Mouse (Mus musculus) right cerebral cortex, postnatal 10 days (tissue): ENCODE data around the gene Neo1.

Experiments
- DNase-seq, 2 experiments: peaks; one replicate each; pipeline ENCODE4 v3.0.0; 2021; ENCODE audit warnings: low spot score in 2 of 2

Gene Neo1

DNA sequence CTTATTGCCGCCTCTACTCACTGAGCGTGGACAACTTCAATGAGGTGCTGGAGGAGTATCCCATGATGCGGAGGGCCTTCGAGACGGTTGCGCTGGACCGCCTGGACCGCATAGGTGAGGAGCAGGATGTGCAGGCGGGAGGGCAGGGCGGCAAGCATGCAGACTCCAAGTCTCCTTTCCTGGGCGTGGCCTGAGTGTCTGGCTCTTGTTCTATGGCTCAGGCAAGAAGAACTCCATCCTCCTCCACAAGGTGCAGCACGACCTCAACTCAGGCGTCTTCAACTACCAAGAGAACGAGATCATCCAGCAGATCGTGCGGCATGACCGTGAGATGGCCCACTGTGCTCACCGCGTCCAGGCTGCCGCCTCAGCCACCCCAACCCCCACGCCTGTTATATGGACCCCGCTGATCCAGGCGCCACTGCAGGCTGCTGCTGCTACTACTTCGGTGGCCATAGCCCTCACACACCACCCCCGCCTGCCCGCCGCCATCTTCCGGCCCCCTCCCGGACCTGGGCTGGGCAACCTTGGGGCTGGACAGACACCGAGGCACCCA is 177.1 kb downstream of the Neo1 start:
- no peak for DNase-seq

DNA sequence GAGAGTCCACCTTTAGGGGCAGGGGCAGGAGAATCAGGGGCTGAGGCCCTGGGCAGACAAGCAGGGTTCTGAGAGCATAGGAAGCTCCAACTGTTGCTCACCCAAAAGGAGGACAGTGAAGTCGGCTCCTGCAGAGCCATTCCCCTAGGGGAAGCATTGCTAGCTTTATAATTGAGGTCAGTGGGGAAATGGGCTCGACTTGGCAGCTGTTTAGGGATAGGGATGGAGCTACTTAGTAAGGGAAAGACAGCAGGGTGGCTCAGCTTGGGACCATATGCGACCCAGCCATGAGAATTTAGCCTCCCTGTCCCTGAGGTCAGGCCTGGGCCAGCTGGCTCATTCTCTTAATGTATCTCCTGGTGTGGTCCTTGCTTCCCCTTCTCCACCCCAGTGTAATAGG is 181.3 kb downstream of the Neo1 start:
- DNase-seq = no peak

DNA sequence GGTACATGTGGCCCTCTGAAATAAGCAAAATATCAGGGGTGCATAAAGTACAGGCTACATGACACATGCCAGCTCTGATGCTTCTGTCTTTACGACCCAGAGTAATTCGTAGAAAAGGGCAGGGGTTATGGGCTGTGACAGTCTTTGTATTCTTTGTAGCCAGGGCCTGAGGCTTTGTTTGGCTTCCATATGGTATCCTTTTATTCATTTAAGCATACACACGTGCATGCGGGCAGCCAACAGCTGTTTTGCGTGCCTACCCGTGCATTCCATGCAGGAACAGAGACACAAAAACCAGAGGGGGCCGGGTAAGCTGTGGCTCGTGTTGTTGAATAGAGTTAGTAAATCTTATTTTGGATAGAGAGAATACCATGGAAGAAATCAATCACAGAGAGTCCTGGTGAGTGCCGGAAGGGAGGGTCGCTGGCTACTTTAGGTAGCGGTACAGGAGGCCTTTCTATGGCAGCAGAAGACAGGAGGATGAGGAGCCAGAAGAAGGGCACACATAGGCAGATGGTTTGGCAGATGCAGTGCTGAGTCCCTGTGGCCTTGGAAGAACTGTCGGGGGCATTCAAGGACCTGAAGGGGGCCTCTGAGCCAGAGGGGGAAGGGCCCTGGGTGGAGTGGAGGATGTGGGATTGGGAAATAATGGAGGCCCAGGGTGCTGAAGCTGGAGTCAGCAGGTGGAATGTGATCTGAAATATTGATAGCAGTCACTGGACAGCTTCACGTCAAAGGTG is 186.5 kb downstream of the Neo1 start:
- DNase-seq = no peak

DNA sequence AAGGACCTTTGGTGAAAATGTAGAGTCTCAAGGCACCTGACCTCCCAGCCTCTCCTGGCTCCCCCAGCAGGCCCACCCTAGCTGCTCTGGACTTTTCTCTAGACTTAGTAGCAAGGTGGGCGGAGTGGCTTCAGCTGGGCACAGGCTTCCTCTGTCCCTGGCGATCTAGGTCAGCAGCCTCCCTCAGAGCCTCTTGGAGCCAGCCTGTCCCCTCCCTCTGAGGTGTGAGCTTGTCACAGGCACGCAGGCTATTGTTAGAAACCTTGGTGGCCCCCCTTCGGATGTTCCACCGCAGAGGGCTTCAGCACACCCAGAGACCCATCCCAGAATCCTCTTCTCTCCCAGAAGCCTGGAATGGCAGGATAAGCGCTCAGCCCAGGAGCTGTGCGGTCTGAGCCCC is 188.6 kb downstream of the Neo1 start:
- no peak for DNase-seq

DNA sequence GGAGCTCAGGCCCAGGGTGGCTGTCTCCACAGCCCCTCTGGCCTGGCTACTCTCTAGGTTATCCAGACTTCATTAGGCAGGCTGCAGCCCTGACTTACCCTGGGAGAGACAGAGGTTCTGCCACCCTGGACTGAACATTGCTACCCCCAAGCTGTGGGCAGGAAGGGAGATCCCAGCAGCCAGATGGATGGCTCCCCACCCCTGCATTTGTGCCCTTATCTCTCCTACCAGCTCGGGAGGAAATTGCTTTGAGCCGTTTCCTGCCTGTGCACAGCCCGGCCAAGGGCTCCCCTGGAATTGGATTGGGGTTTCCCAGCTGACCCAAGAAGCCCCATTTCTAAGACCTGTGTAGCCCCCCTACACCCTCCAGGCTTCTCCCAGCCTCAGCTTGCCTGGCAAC is 189.2 kb downstream of the Neo1 start:
- no peak for DNase-seq

DNA sequence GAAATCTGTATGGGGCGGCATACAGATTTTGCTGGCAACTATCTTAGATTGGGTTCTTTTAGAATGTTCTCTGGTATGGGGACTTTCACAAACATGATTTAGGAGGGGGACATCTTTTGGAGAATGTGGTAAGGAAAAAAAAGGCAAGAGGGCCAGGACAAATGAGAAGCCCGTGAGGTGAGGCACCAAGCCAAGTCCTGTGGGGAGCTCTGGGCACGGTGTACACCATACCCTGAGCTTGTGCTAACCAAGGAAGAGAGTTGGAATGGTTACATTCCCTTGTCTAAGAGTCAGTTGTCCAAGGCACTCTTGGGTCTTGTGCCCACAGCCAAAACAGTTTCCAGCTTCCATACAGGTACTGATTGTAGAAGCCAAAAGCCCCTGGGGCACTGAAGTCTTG is 191.6 kb downstream of the Neo1 start:
- DNase-seq = no peak

DNA sequence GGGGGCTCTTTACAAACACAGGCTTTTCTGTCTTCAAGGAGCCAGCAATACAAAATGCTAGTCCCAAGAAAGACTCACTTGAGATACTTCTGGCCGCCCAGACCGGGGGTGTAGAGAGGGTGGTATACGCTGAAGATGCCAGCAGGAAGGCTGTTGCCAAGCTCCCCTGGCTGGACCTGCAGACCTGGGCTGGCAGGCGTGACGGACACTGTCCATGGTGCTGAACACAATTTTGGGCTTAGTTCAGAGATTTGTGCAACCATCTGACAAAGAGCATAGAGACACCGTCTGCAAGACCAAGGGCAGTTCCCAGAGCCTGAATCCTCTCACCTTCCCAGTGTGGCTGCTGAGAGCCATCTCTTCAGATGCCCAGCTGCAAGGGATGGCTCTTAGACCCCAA is 194.6 kb downstream of the Neo1 start:
- no peak for DNase-seq

DNA sequence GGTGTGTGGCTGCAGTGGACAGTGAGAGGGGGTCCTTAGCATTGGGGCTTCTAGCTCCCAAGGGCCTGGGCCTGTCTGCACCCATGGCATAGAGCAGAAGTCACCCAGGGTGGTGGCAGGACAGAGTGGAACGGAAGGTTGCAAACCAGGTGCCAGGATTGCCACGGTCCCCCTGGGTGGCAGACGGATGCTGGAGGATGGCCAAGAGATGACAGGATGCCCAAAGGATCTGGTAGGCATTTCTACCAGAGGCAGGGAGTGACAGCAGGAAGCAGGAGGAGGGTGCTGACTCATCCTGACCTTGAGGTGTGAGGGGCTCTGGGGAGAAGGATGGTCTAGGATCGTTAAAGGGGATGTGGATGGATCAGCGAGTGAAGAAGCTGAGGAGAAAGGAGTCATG is 197.7 kb downstream of the Neo1 start:
- no peak for DNase-seq

DNA sequence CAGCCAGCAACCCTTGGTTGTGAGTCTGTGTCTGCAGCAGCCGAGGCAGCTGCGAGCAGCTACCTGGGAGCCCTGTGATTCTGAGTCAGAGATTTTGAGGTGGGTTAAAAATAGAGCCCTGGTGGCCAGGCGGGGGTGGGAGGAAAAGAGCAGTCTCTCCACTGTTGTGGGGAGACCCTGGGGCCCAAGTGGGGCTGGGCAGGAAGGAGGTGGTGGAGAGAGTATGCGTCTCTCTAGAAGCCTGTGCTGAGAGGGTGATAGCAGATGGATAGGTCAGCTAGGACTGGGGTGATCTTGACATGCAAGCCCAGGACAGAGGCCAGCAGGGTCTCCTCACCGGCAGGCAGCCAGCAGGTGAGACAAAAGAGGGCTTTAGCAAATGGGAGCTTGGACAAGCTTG is 199.1 kb downstream of the Neo1 start:
- no peak for DNase-seq

DNA sequence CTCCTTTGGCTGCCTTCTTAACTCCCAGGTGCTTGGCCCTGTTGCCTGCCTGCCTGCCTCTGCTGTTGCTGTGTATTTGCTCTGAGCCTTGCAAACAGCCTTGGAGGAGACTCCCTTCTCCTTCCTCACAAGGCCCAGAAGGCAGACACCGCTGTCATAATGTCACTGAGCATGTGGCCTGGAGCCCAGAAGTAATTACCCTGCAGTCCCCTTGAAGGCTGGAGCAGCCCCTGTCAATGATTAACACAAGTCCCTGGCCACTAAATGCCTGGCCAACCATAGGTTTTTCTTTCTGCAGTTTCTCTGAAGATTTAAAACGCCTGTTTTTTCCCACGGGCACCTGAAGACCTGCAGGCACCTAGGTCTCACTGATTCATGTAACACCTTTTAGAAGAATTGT is 203.3 kb downstream of the Neo1 start:
- DNase-seq = no peak

DNA sequence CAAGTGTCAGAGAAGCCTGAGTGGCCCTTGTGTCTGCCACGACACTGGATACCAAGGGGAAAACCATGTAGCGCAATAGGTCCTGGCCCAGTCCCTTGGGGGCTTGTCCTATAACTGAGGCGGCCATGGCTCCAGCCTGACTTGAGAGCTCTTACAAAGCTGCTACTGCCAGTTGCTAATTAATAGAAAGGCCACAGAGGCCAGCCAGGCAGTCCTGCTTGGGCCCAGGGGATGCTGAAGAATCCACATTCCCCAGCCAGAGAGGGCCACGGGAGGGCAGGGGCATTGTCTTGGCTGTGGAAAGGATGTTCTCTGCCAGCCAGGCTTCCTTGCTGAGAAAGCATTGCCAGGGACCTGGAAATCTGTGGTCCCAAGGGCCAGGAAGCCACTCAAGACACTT is 206.6 kb downstream of the Neo1 start:
- no peak for DNase-seq
